Comparison of ENCODE assay signal across 9 mouse cellular contexts in the genomic region with DNA sequence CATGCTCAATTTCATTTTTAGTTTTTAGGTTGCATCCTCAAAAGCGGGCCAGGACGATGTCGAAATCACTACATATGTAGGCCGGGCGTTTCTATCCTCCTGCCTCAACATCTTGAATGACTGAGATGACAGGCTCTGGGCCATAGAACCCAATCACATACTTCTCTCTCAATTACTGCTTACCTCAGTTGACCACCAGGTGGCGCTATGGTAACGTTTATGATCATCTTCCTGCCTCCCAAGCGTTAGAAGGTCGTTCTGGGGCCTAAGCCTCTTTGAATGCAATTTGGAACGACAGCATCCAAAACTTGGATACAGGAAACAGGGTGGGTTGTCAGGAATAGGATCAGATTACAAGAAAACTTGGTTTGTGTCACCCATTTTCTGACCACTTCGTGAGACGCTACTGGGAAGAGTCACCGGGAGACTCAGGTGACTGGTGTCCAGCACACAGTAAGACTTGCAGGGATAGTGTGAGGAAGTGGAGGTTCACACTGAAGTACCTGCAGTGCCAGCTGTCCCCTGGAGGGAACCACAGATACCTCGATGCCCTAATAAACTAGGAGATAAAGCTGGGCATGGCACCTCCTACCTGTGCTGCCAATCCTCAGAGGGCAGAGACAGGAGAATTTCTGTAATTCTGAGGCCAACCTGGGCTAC. TPM values are rescaled to one million over a fixed set of nuclear protein-coding genes. Genes with fewer than 3 reads are reported as not detected.
DNase-seq lines count a peak whose midpoint lies in the region; ATAC-seq and TF ChIP-seq lines count a peak whose summit lies in the region.
"Had no signal": no experiment of that assay in that cellular context is flagged by ENCODE, and none has a peak within 500 bp of the region (broad histone marks: within the 10 kb centered on the region; RNA-seq: fewer than 3 reads in every experiment).

No protein-coding gene starts in this region.

- TF ChIP-seq POLR2A in kidney, adult 2 months (IDR thresholded peaks at IDR 0.05; ENCODE audit: low read depth, low read length) = no peak
- no peak for TF ChIP-seq POLR2A in limb, embryonic 14.5 days (IDR thresholded peaks at IDR 0.05; ENCODE audit: borderline replicate concordance, extremely low read depth, insufficient read depth, insufficient read length)

- H3K36me3 ChIP-seq in C2C12 (ENCODE audit: control insufficient read depth, insufficient read depth) = no peaks in the 10 kb centered on the region
- no peaks in the 10 kb centered on the region for H3K36me3 ChIP-seq in kidney, adult 2 months (ENCODE audit: control insufficient read depth, insufficient read depth, low read length)
- H3K36me3 ChIP-seq in limb, embryonic 14.5 days (ENCODE audit: control insufficient read depth, insufficient read depth, low read length) = no peaks in the 10 kb centered on the region
- no peaks in the 10 kb centered on the region for H3K36me3 ChIP-seq in midbrain, postnatal 0 days (ENCODE audit: insufficient read depth, low read length)
- no peaks in the 10 kb centered on the region for H3K36me3 ChIP-seq in splenic B cell, adult 2 months (ENCODE audit: control insufficient read depth, insufficient read depth, low read length, poor library complexity, severe bottlenecking)

- TF ChIP-seq CTCF in C2C12 (IDR thresholded peaks at IDR 0.05; ENCODE audit: control insufficient read depth, insufficient read depth, insufficient read length) = peak; percentile 12
- peak; percentile 81 for TF ChIP-seq CTCF in kidney, adult 2 months (conservative IDR thresholded peaks at IDR 0.05; ENCODE audit: insufficient read depth, insufficient read length, low read depth, low read length)
- peak; percentile 96 for TF ChIP-seq CTCF in midbrain, postnatal 0 days (IDR thresholded peaks at IDR 0.05)

- ATAC-seq in limb, embryonic 14.5 days (ENCODE audit: low FRiP score, low read depth) = peak; percentile 82
- ATAC-seq in midbrain, postnatal 0 days (ENCODE audit: low FRiP score) = peak; percentile 65

- no peak overlapping the region for H3K4me2 ChIP-seq in limb, embryonic 14.5 days (replicated peaks; ENCODE audit: low read depth, low read length, severe bottlenecking)
- H3K4me2 ChIP-seq in midbrain, postnatal 0 days (ENCODE audit: low read depth, low read length, poor library complexity, severe bottlenecking) = no peak overlapping the region

- no peaks in the 10 kb centered on the region for H3K79me3 ChIP-seq in C2C12 (ENCODE audit: low read depth)

- no peaks in the 10 kb centered on the region for H3K9me3 ChIP-seq in limb, embryonic 14.5 days (ENCODE audit: control insufficient read depth, low read length)
- no peaks in the 10 kb centered on the region for H3K9me3 ChIP-seq in midbrain, postnatal 0 days (ENCODE audit: low read length)

- no peak overlapping the region for H3ac ChIP-seq in C2C12 (ENCODE audit: control insufficient read depth, insufficient read length, low read depth)

- no peaks in the 10 kb centered on the region for H3K27me3 ChIP-seq in C2C12 (ENCODE audit: control insufficient read depth, insufficient read depth, insufficient read length)
- H3K27me3 ChIP-seq in kidney, adult 2 months (replicated peaks; ENCODE audit: control insufficient read depth, insufficient read depth, low read length) = no peaks in the 10 kb centered on the region
- H3K27me3 ChIP-seq in limb, embryonic 14.5 days (ENCODE audit: control insufficient read depth, insufficient read depth, low read length) = no peaks in the 10 kb centered on the region
- H3K27me3 ChIP-seq in midbrain, postnatal 0 days (ENCODE audit: insufficient read depth, low read length) = no peaks in the 10 kb centered on the region
- no peaks in the 10 kb centered on the region for H3K27me3 ChIP-seq in splenic B cell, adult 2 months (ENCODE audit: control insufficient read depth, insufficient read depth, low read length, poor library complexity, severe bottlenecking)

- no peak overlapping the region for H3K4me3 ChIP-seq in C2C12 (ENCODE audit: insufficient read depth, poor library complexity, severe bottlenecking)
- H3K4me3 ChIP-seq in kidney, adult 2 months (ENCODE audit: insufficient read depth, low read depth, low read length) = no peak overlapping the region
- no peak overlapping the region for H3K4me3 ChIP-seq in limb, embryonic 14.5 days (replicated peaks; ENCODE audit: low read length)
- no peak overlapping the region for H3K4me3 ChIP-seq in midbrain, postnatal 0 days (ENCODE audit: low read depth, low read length)
- H3K4me3 ChIP-seq: erythroblast, embryonic 14.5 days had no signal

- no peaks in the 10 kb centered on the region for H3K79me2 ChIP-seq in C2C12 (ENCODE audit: control insufficient read depth, insufficient read depth)

- H3K9ac ChIP-seq in limb, embryonic 14.5 days (ENCODE audit: low read depth, low read length, severe bottlenecking) = no peak overlapping the region
- H3K9ac ChIP-seq in midbrain, postnatal 0 days (replicated peaks; ENCODE audit: low read length, poor library complexity, severe bottlenecking) = no peak overlapping the region

- no peaks in the 10 kb centered on the region for H3K4me1 ChIP-seq in kidney, adult 2 months (ENCODE audit: control insufficient read depth, insufficient read depth, low read length)
- no peaks in the 10 kb centered on the region for H3K4me1 ChIP-seq in limb, embryonic 14.5 days (ENCODE audit: control insufficient read depth, insufficient read depth, low read length)
- peaks cover 4% of the 10 kb centered on the region; the same call in 1 of the 2 replicates for H3K4me1 ChIP-seq in midbrain, postnatal 0 days (ENCODE audit: insufficient read depth, low read length)

- 19% methylated on average over 14 of the region's 14 CpGs for WGBS in kidney, adult 2 months
- WGBS in limb, embryonic 14.5 days = 18% methylated on average over 14 of the region's 14 CpGs
- WGBS in midbrain, postnatal 0 days = 15% methylated on average over 14 of the region's 14 CpGs

- H3K27ac ChIP-seq in kidney, adult 2 months (ENCODE audit: insufficient read depth, low read depth, low read length) = no peak overlapping the region
- H3K27ac ChIP-seq in limb, embryonic 14.5 days (replicated peaks; ENCODE audit: low read depth, low read length) = no peak overlapping the region
- peak overlapping the region; percentile 83 for H3K27ac ChIP-seq in midbrain, postnatal 0 days (ENCODE audit: low read depth, low read length)

- peak; percentile 69 for DNase-seq in adrenal gland, adult 8-10 months
- DNase-seq in embryo, embryonic 11.5 days (ENCODE audit: low read depth, low spot score) = peak; percentile 87
- peak; percentile 82 to 94 for DNase-seq in heart, adult 18-20 months
- DNase-seq in kidney, adult 2 months = peak; percentile 86
- DNase-seq in limb, embryonic 14.5 days (ENCODE audit: low spot score) = peak; percentile 94
- DNase-seq in midbrain, postnatal 0 days (ENCODE audit: low spot score) = peak; percentile 95
- peak; percentile 92 for DNase-seq in splenic B cell, adult 2 months (ENCODE audit: low read depth, low spot score)

TF ChIP-seq in C2C12, 6 proteins besides CTCF, POLR2A, EP300 and RAD21 (continues in another document):
- no peak for TF ChIP-seq USF1 (IDR thresholded peaks at IDR 0.05; ENCODE audit: low read depth)

RNA-seq across cellular contexts. Expression of gene Calm3, which starts 8.2 kb away (rescaled TPM):
- 365 TPM for polyA plus RNA-seq in C2C12 (2012; fragmentation: generic; extraction: Trizol)
- 100 to 1,000 TPM; 278 to 314 (median 294) TPM for total RNA-seq in adrenal gland, adult 8-10 months (2022)
- 100 to 1,000 TPM; 166 to 200 TPM for total RNA-seq in heart, adult 18-20 months (2021)
- polyA plus RNA-seq in kidney, adult 2 months (2012; rRNA removed) = 305 and 325 TPM in 2 replicates
- 281 and 320 TPM in 2 replicates for polyA plus RNA-seq in limb, embryonic 14.5 days (2012; rRNA removed)
- polyA plus RNA-seq in limb, embryonic 14.5 days (2014; fragmentation: Nextera tagmentation; extraction: Ambion mirVana) = 156 and 164 TPM in 2 replicates
- total RNA-seq in midbrain, postnatal 0 days (2014; rRNA removed) = 1,835 and 1,985 TPM in 2 replicates
- 467 and 471 TPM in 2 replicates for polyA plus RNA-seq in midbrain, postnatal 0 days (2015; fragmentation: Nextera tagmentation; extraction: Ambion mirVana)

RNA-seq across cellular contexts. Expression of gene Pnmal2, which starts 12.4 kb away (rescaled TPM):
- polyA plus RNA-seq in C2C12 (2012; fragmentation: generic; extraction: Trizol) = 12.6 TPM
- total RNA-seq in adrenal gland, adult 8-10 months (2022) = 10 to 100 TPM; 35.2 to 71.0 (median 48.2) TPM
- 1 to 10 TPM; 3.7 to 4.0 TPM for total RNA-seq in heart, adult 18-20 months (2021)
- polyA plus RNA-seq in kidney, adult 2 months (2012; rRNA removed) = 3.6 and 4.0 TPM in 2 replicates
- 12.8 and 13.9 TPM in 2 replicates for polyA plus RNA-seq in limb, embryonic 14.5 days (2012; rRNA removed)
- polyA plus RNA-seq in limb, embryonic 14.5 days (2014; fragmentation: Nextera tagmentation; extraction: Ambion mirVana) = 16.5 and 18.8 TPM in 2 replicates
- total RNA-seq in midbrain, postnatal 0 days (2014; rRNA removed) = 155 and 174 TPM in 2 replicates
- polyA plus RNA-seq in midbrain, postnatal 0 days (2015; fragmentation: Nextera tagmentation; extraction: Ambion mirVana) = 180 and 187 TPM in 2 replicates
- polyA plus RNA-seq: erythroblast, embryonic 14.5 days had no signal

RNA-seq across cellular contexts. Expression of gene Ptgir, which starts 25.8 kb away (rescaled TPM):
- polyA plus RNA-seq in C2C12 (2012; fragmentation: generic; extraction: Trizol) = 5.7 TPM
- 1 to 10 TPM; 2.4 to 3.3 (median 2.6) TPM for total RNA-seq in adrenal gland, adult 8-10 months (2022)
- total RNA-seq in heart, adult 18-20 months (2021) = 1 to 10 TPM; 1.5 TPM
- polyA plus RNA-seq in kidney, adult 2 months (2012; rRNA removed) = 4.0 and 5.0 TPM in 2 replicates
- polyA plus RNA-seq in limb, embryonic 14.5 days (2012; rRNA removed) = 3.6 and 4.1 TPM in 2 replicates
- polyA plus RNA-seq in limb, embryonic 14.5 days (2014; fragmentation: Nextera tagmentation; extraction: Ambion mirVana) = 2.3 and 2.8 TPM in 2 replicates
- total RNA-seq in midbrain, postnatal 0 days (2014; rRNA removed) = 0.11 and 0.14 TPM in 2 replicates
- 0.11 TPM in 1 of 2 replicates, not detected in the other for polyA plus RNA-seq in midbrain, postnatal 0 days (2015; fragmentation: Nextera tagmentation; extraction: Ambion mirVana)

RNA-seq across cellular contexts. Expression of gene Pnmal1, which starts 27.4 kb away (rescaled TPM):
- not detected for polyA plus RNA-seq in C2C12 (2012; fragmentation: generic; extraction: Trizol)
- 1 to 10 TPM; 6.4 to 9.3 (median 7.3) TPM for total RNA-seq in adrenal gland, adult 8-10 months (2022)
- total RNA-seq in heart, adult 18-20 months (2021) = not detected
- 0.01 and 0.06 TPM in 2 replicates for polyA plus RNA-seq in kidney, adult 2 months (2012; rRNA removed)
- polyA plus RNA-seq in limb, embryonic 14.5 days (2012; rRNA removed) = 0.33 and 0.49 TPM in 2 replicates
- 0.43 and 0.58 TPM in 2 replicates for polyA plus RNA-seq in limb, embryonic 14.5 days (2014; fragmentation: Nextera tagmentation; extraction: Ambion mirVana)
- total RNA-seq in midbrain, postnatal 0 days (2014; rRNA removed) = 41.2 and 54.0 TPM in 2 replicates
- polyA plus RNA-seq in midbrain, postnatal 0 days (2015; fragmentation: Nextera tagmentation; extraction: Ambion mirVana) = 64.8 and 65.2 TPM in 2 replicates
- polyA plus RNA-seq: erythroblast, embryonic 14.5 days had no signal

RNA-seq across cellular contexts. Expression of gene Gng8, which starts 40.5 kb away (rescaled TPM):
- polyA plus RNA-seq in C2C12 (2012; fragmentation: generic; extraction: Trizol) = 2.6 TPM
- total RNA-seq in adrenal gland, adult 8-10 months (2022) = 1 to 10 TPM in 1 of 4 experiments, under 1 TPM in 1, not detected in 2; 1.00 to 1.0 TPM
- total RNA-seq in heart, adult 18-20 months (2021) = under 1 TPM in 1 of 2 experiments, not detected in 1; 0.47 TPM
- 3.6 and 3.7 TPM in 2 replicates for polyA plus RNA-seq in kidney, adult 2 months (2012; rRNA removed)
- polyA plus RNA-seq in limb, embryonic 14.5 days (2012; rRNA removed) = 63.3 and 92.7 TPM in 2 replicates
- 17.8 and 21.1 TPM in 2 replicates for polyA plus RNA-seq in limb, embryonic 14.5 days (2014; fragmentation: Nextera tagmentation; extraction: Ambion mirVana)
- total RNA-seq in midbrain, postnatal 0 days (2014; rRNA removed) = 1.9 and 5.2 TPM in 2 replicates
- 12.3 and 15.9 TPM in 2 replicates for polyA plus RNA-seq in midbrain, postnatal 0 days (2015; fragmentation: Nextera tagmentation; extraction: Ambion mirVana)
- polyA plus RNA-seq: erythroblast, embryonic 14.5 days had no signal

Comparison
In these comparisons a context has a peak if more than half of its experiments do, and no peak if none do; other contexts are left out.
1. CTCF ChIP-seq: peak in every context shown above with its lines; median percentile 96 in midbrain, postnatal 0 days; 81 in kidney, adult 2 months; 12 in C2C12.